Mouse (Mus musculus) stomach, embryonic 14.5 days (tissue): ENCODE data around the gene Sec22a. TPM values are rescaled to one million over a fixed set of nuclear protein-coding genes. Genes with fewer than 3 reads are reported as not detected.

Experiments used
- ATAC-seq: fragments of 200-750 bp; cut with Nextera tagmentation; 2 replicates; pipeline ENCODE4 v1.8.0; 2017; ENCODE audit warnings: low read depth, moderate TSS enrichment; ENCODE audit not compliant: insufficient number of reproducible peaks, insufficient read depth, low FRiP score
- H3K27ac ChIP-seq: fragments of 300-500 bp; sonication (generic); 2 replicates; pipeline ENCODE4 v1.5.1; 2014; ENCODE audit warnings: mild to moderate bottlenecking, low read length, moderate library complexity, mixed read lengths
- H3K27me3 ChIP-seq: fragments of 300-500 bp; sonication (generic); 2 replicates; pipeline ENCODE4 v1.6.1; 2014; ENCODE audit warnings: low read length, control low read depth, mixed read lengths; ENCODE audit not compliant: control insufficient read depth, insufficient read depth
- H3K36me3 ChIP-seq: fragments of 300-500 bp; sonication (generic); 2 replicates; pipeline ENCODE4 v1.6.1; 2014; ENCODE audit warnings: mild to moderate bottlenecking, control low read depth, low read length, moderate library complexity, mixed read lengths; ENCODE audit not compliant: control insufficient read depth, insufficient read depth
- H3K4me1 ChIP-seq: fragments of 300-500 bp; sonication (generic); 2 replicates; pipeline ENCODE4 v1.6.1; 2014; ENCODE audit warnings: low read length, control low read depth, mixed read lengths; ENCODE audit not compliant: control insufficient read depth, insufficient read depth
- H3K4me2 ChIP-seq: fragments of 300-500 bp; sonication (generic); replicated peaks from 2 replicates; pipeline ENCODE4 v1.6.1; 2014; ENCODE audit warnings: low read depth, low read length, control low read depth
- H3K4me3 ChIP-seq: fragments of 300-500 bp; sonication (generic); 2 replicates; pipeline ENCODE4 v1.5.1; 2014; ENCODE audit warnings: low read depth, low read length, control low read depth
- H3K9ac ChIP-seq: fragments of 300-500 bp; sonication (generic); replicated peaks from 2 replicates; pipeline ENCODE4 v1.6.1; 2014; ENCODE audit warnings: low read depth, mild to moderate bottlenecking, control low read depth, low read length, moderate library complexity, mixed read lengths
- H3K9me3 ChIP-seq: fragments of 300-500 bp; sonication (generic); 2 replicates; pipeline ENCODE4 v1.6.1; 2016; ENCODE audit warnings: low read depth, low read length, control low read depth; ENCODE audit not compliant: control insufficient read depth
- WGBS: fragments of 180-500 bp; shearing (Covaris S2); extraction: QIAGEN DNeasy Blood & Tissue Kit; methylation state at CpG from one replicate; pipeline ENCODE4 v1.1.7; 2014; 5-methylcytosine and 5-hydroxymethylcytosine counted together
- polyA plus RNA-seq: library from polyadenylated mRNA; unstranded; fragments of >200 nt; fragmentation: Nextera tagmentation; extraction: Ambion mirVana; gene quantifications from 2 replicates; pipeline ENCODE4 v1.2.1, GENCODE M21; 2014

The Sec22a gene
- polyA plus RNA-seq, 1 experiment from 2014 or later, result 56.8 TPM

DNA sequence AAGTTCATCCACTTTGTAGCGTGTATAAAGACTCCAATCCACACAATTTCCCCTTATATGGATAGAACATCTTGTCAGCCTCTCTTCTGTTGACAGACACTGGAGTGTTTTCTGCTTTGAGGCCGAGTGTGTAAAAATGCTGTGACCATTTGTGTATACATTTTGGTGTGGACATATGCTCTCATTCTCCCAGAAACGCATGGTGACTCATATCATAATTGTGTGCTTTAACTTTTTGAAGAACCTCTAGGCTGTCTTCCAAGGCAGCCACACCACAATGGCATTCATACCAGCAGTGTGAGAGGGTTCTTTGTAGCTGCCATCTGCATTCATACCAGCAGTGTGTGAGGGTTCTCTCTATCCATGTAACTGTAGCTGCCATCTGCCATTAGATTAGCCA lies 21.9 kb upstream of the Sec22a start:
- Histone ChIP-seq H3K9ac (no peak overlapping the region), H3K27ac (no peak overlapping the region), H3K4me1 (no peaks in the 10 kb centered on the region), H3K9me3 (no peaks in the 10 kb centered on the region), H3K36me3 (no peaks in the 10 kb centered on the region), H3K27me3 (no peaks in the 10 kb centered on the region), H3K4me3 (no peak overlapping the region), H3K4me2 (no peak overlapping the region)
- 81% methylated on average over 3 of the region's 3 CpGs for WGBS
- no peak for ATAC-seq

DNA sequence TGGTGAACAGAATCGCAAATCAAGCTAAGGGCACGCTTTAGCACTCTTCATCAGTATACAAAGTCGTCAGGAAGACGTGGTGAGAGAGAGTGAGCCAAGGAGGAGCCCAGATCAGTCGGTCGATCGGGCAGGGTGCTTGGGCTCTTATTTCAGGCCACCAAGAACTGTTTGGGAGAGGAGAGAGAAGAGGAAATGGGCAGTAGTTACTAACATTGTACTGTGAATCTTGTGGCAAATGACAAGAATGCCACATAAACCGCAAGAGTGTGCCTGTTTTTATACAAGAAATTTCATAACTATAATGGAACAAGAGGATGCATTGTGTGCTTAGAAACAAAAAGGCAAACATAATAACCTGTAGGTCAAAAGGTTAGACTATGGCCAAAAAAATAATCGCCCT lies 16.3 kb upstream of the Sec22a start:
- no peak overlapping the region for H3K4me3 ChIP-seq
- ATAC-seq, result no peak
- no peak overlapping the region for H3K27ac ChIP-seq
- no peaks in the 10 kb centered on the region for H3K36me3 ChIP-seq
- H3K9me3 ChIP-seq, result no peaks in the 10 kb centered on the region
- no peaks in the 10 kb centered on the region for H3K27me3 ChIP-seq
- 80% methylated on average over 9 of the region's 9 CpGs for WGBS
- no peaks in the 10 kb centered on the region for H3K4me1 ChIP-seq
- no peak overlapping the region for H3K9ac ChIP-seq
- no peak overlapping the region for H3K4me2 ChIP-seq

DNA sequence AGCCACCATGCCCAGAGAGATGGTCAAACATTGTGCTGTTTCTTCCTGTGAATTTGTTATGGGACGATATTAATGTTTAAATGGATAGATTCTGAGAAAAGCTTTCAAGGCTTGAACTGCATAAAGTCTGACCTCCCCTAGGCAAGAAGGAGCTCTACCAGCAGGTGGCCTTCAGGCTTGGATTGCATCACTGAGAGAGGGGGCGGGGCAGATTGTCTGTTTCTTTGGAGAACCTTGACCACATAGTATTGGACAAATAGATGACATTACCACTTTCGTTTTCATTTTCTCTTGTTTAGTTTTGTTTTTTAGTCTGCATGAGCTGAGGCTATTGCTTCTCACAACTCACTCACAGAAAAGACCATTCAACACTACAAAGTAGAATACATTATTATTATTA lies 15.6 kb upstream of the Sec22a start:
- Histone ChIP-seq H3K4me1 (no peaks in the 10 kb centered on the region), H3K27me3 (no peaks in the 10 kb centered on the region), H3K27ac (no peak overlapping the region), H3K4me2 (no peak overlapping the region), H3K9ac (no peak overlapping the region), H3K36me3 (no peaks in the 10 kb centered on the region), H3K4me3 (no peak overlapping the region), H3K9me3 (no peaks in the 10 kb centered on the region)
- no peak for ATAC-seq
- whole genome bisulfite sequencing, result 82% methylated on average over 3 of the region's 3 CpGs

DNA sequence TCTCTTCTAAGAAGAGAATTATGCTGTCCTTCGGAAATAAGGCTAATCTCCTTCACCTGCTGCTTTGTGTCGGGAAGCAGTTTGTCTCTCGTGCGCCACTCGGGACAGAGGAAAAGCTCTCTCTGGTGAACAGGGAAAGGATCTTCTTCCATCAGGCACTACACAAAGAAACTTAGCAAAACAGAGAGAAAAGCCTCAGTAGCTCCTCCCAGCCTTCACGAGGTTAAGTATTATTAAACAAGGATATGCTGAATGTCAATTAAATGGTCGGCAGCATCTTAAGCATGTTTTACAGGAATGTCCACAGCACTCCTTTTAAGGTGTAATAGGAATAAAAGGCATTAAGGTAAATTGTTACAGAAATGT lies 328 bp upstream of the Sec22a start:
- H3K4me1 ChIP-seq, result no peaks in the 10 kb centered on the region; the same call in 1 of the 2 replicates
- peak overlapping the region; percentile 44; the same call in 1 of the 2 replicates for H3K27ac ChIP-seq
- H3K9me3 ChIP-seq, result no peaks in the 10 kb centered on the region
- no peak overlapping the region for H3K9ac ChIP-seq
- peak overlapping the region; percentile 89 for H3K4me2 ChIP-seq
- H3K36me3 ChIP-seq, result no peaks in the 10 kb centered on the region
- H3K27me3 ChIP-seq, result no peaks in the 10 kb centered on the region
- WGBS, result 2% methylated on average over 7 of the region's 7 CpGs
- ATAC-seq, result no peak
- peak overlapping the region; percentile 90 for H3K4me3 ChIP-seq

DNA sequence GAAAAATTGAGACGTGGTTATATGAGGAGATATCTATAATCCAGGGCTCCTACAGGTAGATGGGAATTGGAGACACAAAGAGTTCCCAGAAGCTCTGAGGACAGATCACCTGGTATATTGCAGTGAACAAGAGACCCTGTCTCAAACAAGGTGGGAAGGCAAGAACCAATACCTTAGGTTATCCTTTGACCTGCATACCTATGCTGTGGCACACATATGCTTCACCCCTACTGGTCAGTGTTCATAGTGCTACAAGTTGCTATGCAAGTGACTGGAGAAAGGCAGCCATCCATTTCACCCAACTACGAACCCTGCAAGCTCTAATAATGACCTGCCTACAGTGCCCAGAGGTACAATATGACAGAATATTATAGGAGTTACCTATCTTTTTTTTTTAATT lies 1.5 kb downstream of the Sec22a start:
- ATAC-seq, result no peak
- peaks cover 4% of the 10 kb centered on the region for H3K36me3 ChIP-seq
- 85% methylated on average over 2 of the region's 2 CpGs for whole genome bisulfite sequencing
- no peak overlapping the region for H3K9ac ChIP-seq
- H3K4me2 ChIP-seq, result peak overlapping the region; percentile 89; the same call in 1 of the 2 replicates
- no peaks in the 10 kb centered on the region for H3K27me3 ChIP-seq
- H3K9me3 ChIP-seq, result no peaks in the 10 kb centered on the region
- H3K27ac ChIP-seq, result no peak overlapping the region
- no peak overlapping the region for H3K4me3 ChIP-seq
- no peaks in the 10 kb centered on the region; the same call in 1 of the 2 replicates for H3K4me1 ChIP-seq

DNA sequence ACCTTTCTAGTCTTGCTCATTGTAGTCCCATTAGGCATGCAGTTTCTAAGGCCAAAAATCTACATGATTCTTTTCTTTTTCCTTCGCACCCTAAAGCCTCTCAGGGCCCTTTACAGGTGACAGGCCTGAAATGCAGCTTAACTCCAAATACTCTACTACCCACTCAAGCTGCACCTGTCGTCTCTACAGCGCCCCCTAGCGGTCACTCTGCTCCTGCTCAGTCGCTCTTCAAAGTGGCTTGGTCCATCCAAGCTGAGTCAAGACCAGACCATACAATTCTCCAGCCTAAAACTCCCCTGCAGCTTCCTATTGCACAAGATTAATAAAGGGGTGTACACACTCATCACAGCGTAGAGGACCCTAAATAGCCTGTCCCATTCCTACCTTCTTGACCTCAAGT lies 3.1 kb downstream of the Sec22a start:
- no peak for ATAC-seq
- no peak overlapping the region for H3K9ac ChIP-seq
- no peak overlapping the region for H3K4me2 ChIP-seq
- 32% methylated on average over 6 of the region's 6 CpGs for WGBS
- no peak overlapping the region for H3K4me3 ChIP-seq
- no peak overlapping the region for H3K27ac ChIP-seq
- no peaks in the 10 kb centered on the region for H3K9me3 ChIP-seq
- no peaks in the 10 kb centered on the region; the same call in 1 of the 2 replicates for H3K4me1 ChIP-seq
- H3K27me3 ChIP-seq, result no peaks in the 10 kb centered on the region
- peaks cover 4% of the 10 kb centered on the region for H3K36me3 ChIP-seq

DNA sequence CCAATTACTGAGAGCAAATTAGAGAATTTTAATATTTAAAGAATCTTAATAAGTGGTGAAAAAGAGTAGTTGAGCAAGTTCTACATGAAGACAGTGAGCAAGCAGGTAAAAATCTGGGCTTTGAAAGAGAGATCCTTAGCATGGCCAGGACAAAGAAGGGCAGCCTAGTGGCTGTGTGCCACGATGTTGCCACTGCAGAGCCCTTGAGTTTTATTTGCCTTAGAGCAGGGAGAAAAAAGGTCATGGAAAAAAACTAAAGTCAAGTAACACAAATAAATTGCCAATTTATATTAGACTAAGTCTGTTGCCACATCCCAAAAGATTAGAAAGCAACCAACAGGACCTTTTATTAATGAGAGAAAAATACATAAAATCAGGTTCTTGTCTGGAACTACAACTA lies 6.3 kb downstream of the Sec22a start:
- 79% methylated on average over 1 of the region's 1 CpGs for WGBS
- Histone ChIP-seq H3K9me3 (no peaks in the 10 kb centered on the region), H3K27ac (no peak overlapping the region), H3K36me3 (peaks cover 4% of the 10 kb centered on the region), H3K4me1 (no peaks in the 10 kb centered on the region), H3K9ac (no peak overlapping the region), H3K4me2 (no peak overlapping the region), H3K4me3 (no peak overlapping the region), H3K27me3 (no peaks in the 10 kb centered on the region)
- no peak for ATAC-seq

DNA sequence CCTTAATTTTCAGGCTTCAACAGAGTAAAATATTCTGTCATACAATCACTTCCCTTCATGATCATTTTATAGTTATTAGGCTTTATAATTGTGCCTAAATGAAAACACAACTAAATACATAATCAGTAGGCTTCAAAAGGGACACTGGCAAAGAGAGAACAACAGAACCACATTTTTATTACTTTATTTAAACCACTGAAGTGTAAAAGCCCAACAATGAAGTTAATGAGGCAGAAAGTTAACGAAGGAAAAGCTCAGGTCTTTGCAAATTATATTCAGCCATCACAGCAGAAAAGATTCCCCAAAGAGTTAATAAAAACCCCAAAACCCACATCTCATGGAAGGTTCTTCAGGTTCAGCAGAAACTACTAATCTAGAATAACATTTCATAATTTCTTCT lies 33.3 kb downstream of the Sec22a start:
- H3K36me3 ChIP-seq, result no peaks in the 10 kb centered on the region
- no peak overlapping the region for H3K9ac ChIP-seq
- H3K4me1 ChIP-seq, result no peaks in the 10 kb centered on the region
- H3K27me3 ChIP-seq, result no peaks in the 10 kb centered on the region
- WGBS, result 95% methylated on average over 1 of the region's 1 CpGs
- no peak for ATAC-seq
- H3K4me2 ChIP-seq, result no peak overlapping the region
- no peak overlapping the region for H3K27ac ChIP-seq
- H3K4me3 ChIP-seq, result no peak overlapping the region
- H3K9me3 ChIP-seq, result no peaks in the 10 kb centered on the region

DNA sequence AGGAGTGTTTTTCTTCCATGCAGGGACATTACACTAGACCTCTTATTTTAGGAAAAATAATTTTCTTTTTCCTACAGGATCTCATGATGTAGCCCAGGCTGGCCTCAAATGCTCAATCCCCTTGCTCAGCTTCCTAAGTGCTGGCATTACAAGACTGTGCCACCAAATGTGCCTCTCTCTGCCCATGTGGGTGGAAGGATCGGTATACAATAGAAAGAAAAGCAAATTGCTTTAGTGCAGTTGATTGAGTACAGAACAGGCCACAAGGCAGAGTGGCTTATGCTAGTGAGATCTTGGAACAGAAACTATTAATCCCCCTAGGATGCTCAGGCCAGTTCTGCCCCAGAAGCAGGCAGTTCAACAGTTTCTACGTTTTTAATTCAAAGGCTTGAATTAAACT lies 43.9 kb downstream of the Sec22a start:
- Histone ChIP-seq H3K27me3 (no peaks in the 10 kb centered on the region), H3K4me3 (no peak overlapping the region), H3K9me3 (no peaks in the 10 kb centered on the region), H3K27ac (no peak overlapping the region), H3K36me3 (no peaks in the 10 kb centered on the region; the same call in 1 of the 2 replicates), H3K4me1 (no peaks in the 10 kb centered on the region), H3K4me2 (no peak overlapping the region), H3K9ac (no peak overlapping the region)
- WGBS, result 81% methylated on average over 2 of the region's 2 CpGs
- no peak for ATAC-seq
